Mouse (Mus musculus) heart, postnatal 4 days (tissue): ENCODE results near the gene Mdc1. TPM values are rescaled to one million over a fixed set of nuclear protein-coding genes. Genes with fewer than 3 reads are reported as not detected.
A peak's percentile ranks its signal among the peaks of the same experiment; 100 is the strongest.

Experiments
- DNase-seq: peaks from one replicate; pipeline ENCODE4 v3.0.0; 2021
- total RNA-seq, 2 experiments: library from RNA; stranded (reverse); gene quantifications; 2 replicates each; pipeline ENCODE4 v1.2.3; 2021

Mdc1 gene
- total RNA-seq, 2 experiments from 2014 or later: 37.9 to 40.6 TPM

GRCm38 (mm10) chr17:35859371-35859770 lies 18.1 kb downstream of the Mdc1 start:
- no peak for DNase-seq

GRCm38 (mm10) chr17:35859835-35860234 lies 18.5 kb downstream of the Mdc1 start:
- no peak for DNase-seq

- no peak for DNase-seq
These were observed 19.5 kb downstream of the Mdc1 start for GRCm38 (mm10) chr17:35860831-35861197.

DNA sequence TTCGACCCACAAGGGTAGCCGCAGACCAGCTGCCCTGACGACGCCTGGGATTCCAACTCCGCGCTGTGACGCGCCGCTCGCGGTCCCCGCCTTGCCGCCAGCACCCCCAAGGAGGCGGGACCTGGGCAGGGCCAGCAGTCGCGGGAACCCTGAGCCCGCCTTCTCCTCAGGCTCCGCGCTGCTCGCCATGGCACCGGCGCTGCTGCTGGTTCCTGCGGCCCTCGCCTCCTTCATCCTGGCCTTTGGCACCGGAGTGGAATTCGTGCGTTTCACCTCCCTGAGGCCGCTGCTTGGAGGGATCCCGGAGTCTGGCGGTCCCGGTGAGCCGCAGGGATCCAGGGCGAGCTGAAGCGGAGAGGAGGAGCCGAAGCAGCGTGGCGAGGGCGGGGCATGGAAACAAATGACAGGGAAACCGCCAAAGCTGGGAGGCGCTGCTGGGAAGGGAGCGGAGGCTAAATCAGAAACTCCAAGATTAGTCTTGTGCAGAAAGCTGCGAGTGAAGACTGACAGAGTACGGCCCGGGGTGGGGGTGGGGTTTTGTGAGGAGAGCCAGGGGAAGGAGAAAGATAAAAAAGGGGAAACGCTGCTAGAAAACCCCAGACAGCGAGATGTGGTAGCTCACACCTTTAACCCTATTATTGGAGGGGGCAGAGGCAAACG lies 20.0 kb downstream of the Mdc1 start, which contains the start of gene Nrm:
Gene Nrm, plus strand, starts transcription at position 121 of the 660 bp plus-strand sequence.
- peak; percentile 92 for DNase-seq

DNA sequence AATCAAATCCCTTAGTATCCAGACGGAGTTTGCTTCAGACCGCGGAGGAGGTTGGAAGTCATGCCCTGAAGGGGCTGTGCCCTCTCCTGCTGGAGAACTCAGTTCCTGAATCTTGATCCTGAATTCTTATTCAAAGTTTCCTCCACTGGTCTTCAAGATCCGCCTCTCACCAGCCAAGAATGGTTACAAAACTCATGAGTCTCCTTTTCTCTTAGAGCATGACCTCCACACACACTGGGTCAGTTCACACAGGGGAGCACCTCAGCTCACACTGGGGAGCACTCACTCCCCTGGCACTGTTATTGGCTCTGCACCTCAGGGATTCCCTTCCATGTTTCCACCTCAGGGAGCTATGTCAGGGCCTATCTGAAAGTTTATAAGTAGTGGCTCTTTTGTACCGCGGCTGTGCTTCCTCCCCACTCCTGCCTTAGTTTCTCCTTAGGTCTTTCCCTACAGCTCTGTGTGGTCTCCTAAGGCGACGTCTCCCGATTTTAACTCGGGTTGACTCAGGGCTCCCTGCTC lies 23.6 kb downstream of the Mdc1 start:
- no peak for DNase-seq

- peak; percentile 88 for DNase-seq
These were observed 24.4 kb downstream of the Mdc1 start, which contains the start of gene Ppp1r18 for GRCm38 (mm10) chr17:35865481-35866280. TSS of gene Ppp1r18 (plus strand) at chr17:35865593.

DNA sequence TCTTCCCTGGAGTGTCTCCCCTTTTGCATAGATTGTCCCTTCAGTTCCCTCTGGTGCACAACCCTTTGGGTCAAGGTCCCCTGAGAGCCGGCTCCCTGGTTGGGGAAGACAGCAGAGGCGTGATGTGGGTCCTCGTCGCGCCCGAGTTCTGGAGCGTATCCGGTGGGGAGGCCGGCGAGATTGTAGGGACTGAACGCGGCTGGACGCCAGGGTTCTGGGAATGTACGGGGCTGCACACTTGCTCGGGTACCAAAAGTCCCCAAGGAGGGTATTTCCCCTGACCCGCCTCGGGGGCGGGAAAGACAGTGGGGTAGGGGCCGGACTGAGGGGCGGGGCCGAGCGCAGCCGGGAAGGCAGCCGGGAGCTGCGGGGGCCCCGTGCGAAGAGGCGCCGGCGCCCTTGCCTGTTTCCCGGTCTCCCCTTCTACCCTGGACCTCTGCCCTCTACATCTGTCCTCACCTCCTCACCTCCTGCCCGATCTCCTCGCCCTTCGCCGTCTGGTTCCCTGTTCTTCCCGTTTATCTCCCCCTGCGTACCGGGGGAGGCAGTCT lies 25.0 kb downstream of the Mdc1 start:
- peak; percentile 82 for DNase-seq

GRCm38 (mm10) chr17:35866911-35867890 lies 25.9 kb downstream of the Mdc1 start:
- DNase-seq: peak; percentile 54

DNA sequence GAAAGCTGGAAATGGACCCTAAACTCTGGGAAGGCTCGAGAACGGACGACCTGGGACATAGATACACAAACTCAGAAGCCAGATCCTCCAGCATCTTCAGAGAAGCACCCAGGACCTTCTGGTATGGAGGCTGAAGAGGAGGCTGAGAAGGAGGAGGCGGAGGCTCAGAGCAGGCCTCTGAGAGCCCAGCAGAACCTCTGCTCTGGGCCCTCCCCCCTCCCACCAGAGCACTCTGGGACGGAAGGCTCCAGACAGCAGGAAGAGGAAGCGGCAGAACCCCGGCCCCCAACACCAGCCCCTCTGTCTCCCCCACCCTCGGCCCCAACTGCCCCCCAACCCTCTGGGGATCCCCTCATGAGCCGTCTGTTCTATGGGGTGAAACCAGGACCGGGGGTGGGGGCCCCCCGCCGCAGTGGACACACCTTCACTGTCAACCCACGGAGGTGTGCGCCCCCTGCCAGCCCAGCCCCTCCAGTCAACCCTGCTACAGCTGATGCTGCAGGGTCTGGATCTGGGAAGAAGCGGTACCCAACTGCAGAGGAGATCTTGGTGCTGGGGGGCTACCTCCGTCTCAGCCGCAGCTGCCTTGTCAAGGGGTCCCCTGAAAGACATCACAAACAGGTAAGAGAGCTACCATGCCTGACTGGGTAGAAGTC lies 27.0 kb downstream of the Mdc1 start:
- DNase-seq: peak; percentile 48

- DNase-seq: no peak
These were observed 27.6 kb downstream of the Mdc1 start for GRCm38 (mm10) chr17:35868961-35869345.

GRCm38 (mm10) chr17:35869346-35870067 lies 28.2 kb downstream of the Mdc1 start:
- peak; percentile 54 for DNase-seq

DNA sequence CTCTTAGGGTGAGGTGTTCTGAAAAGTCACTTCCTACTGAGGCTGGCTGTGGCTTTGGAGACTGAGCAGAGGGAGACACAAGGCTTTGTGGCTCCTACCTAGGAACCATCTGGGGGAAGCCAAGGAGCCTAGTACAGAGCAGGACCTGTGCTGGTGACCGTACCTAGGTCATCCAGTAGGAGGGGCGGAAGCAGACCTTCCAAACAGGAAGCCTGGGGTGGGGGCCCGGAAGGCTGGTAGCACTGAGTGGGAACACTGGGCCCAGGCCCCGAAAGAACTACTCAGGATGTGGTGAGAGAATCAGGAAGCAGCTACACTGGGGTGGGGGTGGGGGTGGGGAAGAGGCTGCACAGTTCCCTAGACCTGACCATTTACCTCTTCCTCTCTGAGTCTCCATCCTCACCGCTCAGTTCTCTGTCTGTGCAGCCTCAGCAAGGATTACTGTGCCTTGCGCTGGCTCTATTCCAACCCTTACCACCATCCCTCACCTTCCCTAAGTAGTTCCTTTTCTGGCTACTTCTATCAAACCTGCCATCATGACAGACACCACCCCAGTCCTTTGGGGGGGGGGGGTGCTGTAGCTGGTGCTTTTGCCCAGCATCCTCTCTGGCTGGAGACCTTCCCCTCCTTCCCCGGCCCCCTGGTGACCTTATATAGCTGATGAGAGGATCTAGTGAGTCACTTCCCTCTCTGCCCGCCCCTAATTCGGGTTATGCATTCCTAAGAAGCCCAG lies 29.0 kb downstream of the Mdc1 start:
- DNase-seq: peak; percentile 75

GRCm38 (mm10) chr17:35870884-35871696 lies 29.8 kb downstream of the Mdc1 start:
- peak; percentile 65 for DNase-seq

- DNase-seq: peak; percentile 95
These were observed 32.6 kb downstream of the Mdc1 start for GRCm38 (mm10) chr17:35873774-35874519.

- no peak for DNase-seq
These were observed 33.4 kb downstream of the Mdc1 start for GRCm38 (mm10) chr17:35874721-35875120.

- DNase-seq: peak; percentile 97
These were observed 38.1 kb downstream of the Mdc1 start, which contains the start of gene Dhx16 for GRCm38 (mm10) chr17:35879245-35880057. TSS of gene Dhx16 (plus strand) at chr17:35879819.

DNA sequence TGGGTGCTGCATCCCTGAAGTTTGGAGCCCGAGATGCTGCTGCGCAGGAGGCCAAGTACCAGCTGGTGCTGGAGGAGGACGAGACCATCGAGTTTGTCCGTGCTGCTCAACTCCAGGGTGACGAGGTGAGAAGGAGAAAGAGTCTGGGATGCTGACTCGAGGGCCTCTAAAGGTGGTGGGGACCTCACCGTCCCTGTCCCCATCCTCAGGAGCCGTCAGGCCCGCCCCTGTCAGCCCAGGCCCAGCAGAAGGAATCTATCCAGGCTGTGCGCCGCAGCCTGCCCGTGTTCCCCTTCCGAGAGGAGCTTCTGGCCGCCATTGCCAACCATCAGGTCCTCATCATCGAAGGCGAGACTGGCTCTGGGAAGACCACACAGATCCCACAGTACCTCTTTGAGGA lies 41.6 kb downstream of the Mdc1 start:
- no peak for DNase-seq
